In genomic region chr5:34542166-34542565, GRCm38 (mm10) we compare ENCODE assay signal across 18 mouse cellular contexts.
"Had no signal": no experiment of that assay in that cellular context is flagged by ENCODE, and none has a peak within 500 bp of the region (broad histone marks: within the 10 kb centered on the region; RNA-seq: fewer than 3 reads in every experiment).

No protein-coding gene starts in this region.

- H3K4me3 ChIP-seq: layer of hippocampus, adult 2 months; left cerebral cortex, adult 2 months; liver, embryonic 13.5 days; midbrain, embryonic 12.5 days; midbrain, embryonic 15.5 days; myocyte had no signal

- H3K36me3 ChIP-seq: liver, embryonic 13.5 days; midbrain, embryonic 12.5 days; midbrain, embryonic 15.5 days had no signal

- DNase-seq: kidney, adult 2 months; layer of hippocampus, adult 9-11 months; layer of hippocampus, postnatal 36 days; liver, embryonic 13.5 days; lung, adult 2 months; lung, postnatal 14 days; lung, postnatal 4 days; spleen, adult 18-20 months; thymus, adult 18-20 months; thymus, postnatal 14 days; thymus, postnatal 4 days had no signal

- H3K27ac ChIP-seq: kidney, postnatal 0 days; layer of hippocampus, adult 2 months; left cerebral cortex, adult 2 months; liver, embryonic 13.5 days; midbrain, embryonic 12.5 days; midbrain, embryonic 15.5 days had no signal

- ATAC-seq: intestine, postnatal 0 days; midbrain, embryonic 15.5 days had no signal

- H3K4me2 ChIP-seq: liver, embryonic 13.5 days; midbrain, embryonic 12.5 days; midbrain, embryonic 15.5 days had no signal

- H3K9me3 ChIP-seq: liver, embryonic 13.5 days; midbrain, embryonic 12.5 days; midbrain, embryonic 15.5 days had no signal

- H3K27me3 ChIP-seq: liver, embryonic 13.5 days; midbrain, embryonic 12.5 days; midbrain, embryonic 15.5 days had no signal

- H3K4me1 ChIP-seq: midbrain, embryonic 12.5 days; midbrain, embryonic 15.5 days had no signal

- H3K9ac ChIP-seq: liver, embryonic 13.5 days; midbrain, embryonic 12.5 days; midbrain, embryonic 15.5 days had no signal
